Mouse (Mus musculus) stomach, embryonic 15.5 days (tissue): ENCODE measurements at regions not wholly inside any gene's neighbourhood (a gene's known extent, or its start where the extent isn't known, plus 50 kb on each side); places are given as distances from the start of the nearest gene placed in this dataset.
"Not testable (repeated sequence)": the region's sequence is repeated elsewhere in the genome, so short reads cannot be mapped to it uniquely, and the experiment has no call there.

ENCODE experiments used
- ATAC-seq: fragments of 200-750 bp; cut with Nextera tagmentation; 2 replicates; pipeline ENCODE4 v1.8.0; 2017; ENCODE audit warnings: low read depth, moderate number of reproducible peaks, moderate TSS enrichment; ENCODE audit not compliant: insufficient read depth, low FRiP score
- H3K27ac ChIP-seq: fragments of 300-500 bp; sonication (generic); 2 replicates; pipeline ENCODE4 v1.5.1; 2015; ENCODE audit warnings: mild to moderate bottlenecking, inconsistent platforms
- H3K27me3 ChIP-seq: fragments of 300-500 bp; sonication (generic); replicated peaks from 2 replicates; pipeline ENCODE4 v1.6.1; 2015; ENCODE audit warnings: inconsistent platforms
- H3K36me3 ChIP-seq: fragments of 300-500 bp; sonication (generic); 2 replicates; pipeline ENCODE4 v1.6.1; 2015; ENCODE audit warnings: inconsistent platforms
- H3K4me1 ChIP-seq: fragments of 300-500 bp; sonication (generic); 2 replicates; pipeline ENCODE4 v1.6.1; 2015; ENCODE audit warnings: inconsistent platforms
- H3K4me2 ChIP-seq: fragments of 300-500 bp; sonication (generic); 2 replicates; pipeline ENCODE4 v1.6.1; 2015; ENCODE audit warnings: mild to moderate bottlenecking, inconsistent platforms
- H3K4me3 ChIP-seq: fragments of 300-500 bp; sonication (generic); replicated peaks from 2 replicates; pipeline ENCODE4 v1.5.1; 2015; ENCODE audit warnings: inconsistent platforms
- H3K9ac ChIP-seq: fragments of 300-500 bp; sonication (generic); 2 replicates; pipeline ENCODE4 v1.6.1; 2015; ENCODE audit warnings: inconsistent platforms
- H3K9me3 ChIP-seq: fragments of 300-500 bp; sonication (generic); 2 replicates; pipeline ENCODE4 v1.6.1; 2016; ENCODE audit warnings: inconsistent platforms
- whole genome bisulfite sequencing: fragments of 180-500 bp; shearing (Covaris S2); methylation state at CpG from one replicate; pipeline ENCODE4 v1.1.7; 2015; 5-methylcytosine and 5-hydroxymethylcytosine counted together

DNA sequence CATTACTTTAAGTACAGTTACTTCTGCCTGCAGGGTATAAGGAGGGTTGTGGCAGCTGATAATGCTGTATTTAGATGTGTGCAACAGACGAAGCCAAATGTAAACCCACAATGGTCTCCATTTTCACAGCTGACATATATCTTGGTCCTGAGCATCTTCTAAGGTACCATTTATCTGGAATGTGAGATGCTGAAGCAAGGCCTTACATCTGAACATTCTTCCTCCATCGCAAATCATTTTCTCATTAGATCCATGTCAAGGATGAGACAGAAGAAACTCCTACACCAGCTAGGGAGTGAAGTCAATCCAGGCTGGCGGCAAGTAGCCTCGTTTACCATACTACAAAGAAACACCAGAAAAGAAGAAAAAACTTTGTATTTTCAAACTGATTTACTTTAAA, 228.4 kb upstream of the Hand2 start:
- Histone ChIP-seq H3K4me1 (no peaks in the 10 kb centered on the region), H3K9me3 (no peaks in the 10 kb centered on the region), H3K4me2 (no peak overlapping the region), H3K9ac (no peak overlapping the region), H3K27ac (no peak overlapping the region), H3K27me3 (no peaks in the 10 kb centered on the region), H3K36me3 (no peaks in the 10 kb centered on the region), H3K4me3 (no peak overlapping the region)
- 80% methylated on average over 4 of the region's 4 CpGs for WGBS
- no peak for ATAC-seq

DNA sequence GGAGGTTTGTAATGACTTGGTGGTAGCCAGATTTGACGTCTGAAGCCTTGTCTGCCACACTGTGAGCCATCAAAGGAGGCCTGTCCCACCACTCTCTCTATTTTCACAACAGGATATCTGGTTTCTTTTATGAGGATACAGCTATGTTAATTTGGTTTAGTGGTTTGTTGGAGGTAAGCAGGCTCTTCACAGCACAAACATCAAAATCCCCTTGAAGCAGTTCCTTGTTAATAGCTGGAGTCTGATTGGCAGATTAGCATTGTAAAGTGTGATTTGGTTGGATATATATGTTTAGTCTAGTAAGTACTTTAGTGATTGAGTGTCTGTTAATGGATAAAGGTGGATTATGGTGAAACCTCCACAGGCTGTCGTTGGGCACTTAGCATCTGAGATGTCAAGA, 225.6 kb upstream of the Hand2 start:
- H3K27me3 ChIP-seq, result no peaks in the 10 kb centered on the region
- H3K27ac ChIP-seq, result no peak overlapping the region
- H3K4me3 ChIP-seq, result no peak overlapping the region
- H3K9ac ChIP-seq, result no peak overlapping the region
- 48% methylated on average over 2 of the region's 2 CpGs for WGBS
- no peaks in the 10 kb centered on the region for H3K36me3 ChIP-seq
- no peak overlapping the region for H3K4me2 ChIP-seq
- no peaks in the 10 kb centered on the region for H3K9me3 ChIP-seq
- no peaks in the 10 kb centered on the region for H3K4me1 ChIP-seq
- ATAC-seq, result no peak

GRCm38 (mm10) chr8:57110765-57111402, 209.9 kb upstream of the Hand2 start:
- H3K36me3 ChIP-seq, H3K9ac ChIP-seq, H3K27me3 ChIP-seq, H3K27ac ChIP-seq, H3K4me3 ChIP-seq, H3K4me1 ChIP-seq, H3K9me3 ChIP-seq, H3K4me2 ChIP-seq: not testable (repeated sequence)
- ATAC-seq, result peak; percentile 47; the same call in 1 of the 2 replicates
- WGBS, result 37% methylated on average over 4 of the region's 6 CpGs

- Histone ChIP-seq H3K27ac (no peak overlapping the region), H3K27me3 (no peaks in the 10 kb centered on the region), H3K4me1 (no peaks in the 10 kb centered on the region), H3K4me2 (no peak overlapping the region), H3K9ac (no peak overlapping the region), H3K9me3 (no peaks in the 10 kb centered on the region), H3K4me3 (no peak overlapping the region), H3K36me3 (no peaks in the 10 kb centered on the region)
- ATAC-seq, result no peak
- WGBS, result 38% methylated on average over 2 of the region's 2 CpGs
Observed at GRCm38 (mm10) chr8:57111403-57111771, 209.4 kb upstream of the Hand2 start.

- H3K4me1 ChIP-seq, result no peaks in the 10 kb centered on the region
- no peaks in the 10 kb centered on the region for H3K27me3 ChIP-seq
- 26% methylated on average over 2 of the region's 2 CpGs for WGBS
- H3K9ac ChIP-seq, result no peak overlapping the region
- peak; percentile 65; the same call in 1 of the 2 replicates for ATAC-seq
- H3K4me2 ChIP-seq, result no peak overlapping the region
- H3K36me3 ChIP-seq, result no peaks in the 10 kb centered on the region
- H3K27ac ChIP-seq, result 0 out of 2 replicates have a peak overlapping the region, but pooled peaks have one; percentile 51
- no peaks in the 10 kb centered on the region for H3K9me3 ChIP-seq
- H3K4me3 ChIP-seq, result no peak overlapping the region
Observed at GRCm38 (mm10) chr8:57113915-57114314, 206.9 kb upstream of the Hand2 start.

DNA sequence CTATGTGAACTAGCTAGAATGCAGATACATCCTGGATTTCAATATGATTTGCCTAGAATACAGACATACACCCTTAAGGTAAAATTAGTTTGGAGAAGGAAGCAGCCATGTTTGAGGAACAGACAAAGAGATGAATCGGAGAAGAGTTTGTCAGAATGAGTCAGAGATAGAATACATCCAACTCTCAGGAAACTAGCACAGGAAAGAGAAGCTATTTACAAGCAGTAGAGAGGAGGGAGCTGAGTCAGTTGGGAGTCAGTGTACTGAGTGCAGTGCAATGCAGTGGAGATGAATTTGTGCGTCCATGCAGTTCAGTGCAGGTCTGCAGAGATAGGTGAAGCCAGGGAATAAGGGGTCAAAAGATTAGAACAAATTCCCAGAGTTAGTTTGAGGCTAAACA, 205.5 kb upstream of the Hand2 start:
- 98% methylated on average over 2 of the region's 2 CpGs for WGBS
- Histone ChIP-seq H3K9ac (no peak overlapping the region), H3K4me2 (no peak overlapping the region), H3K4me3 (no peak overlapping the region), H3K9me3 (no peaks in the 10 kb centered on the region), H3K36me3 (no peaks in the 10 kb centered on the region), H3K27ac (no peak overlapping the region), H3K4me1 (no peaks in the 10 kb centered on the region), H3K27me3 (no peaks in the 10 kb centered on the region)
- no peak for ATAC-seq

DNA sequence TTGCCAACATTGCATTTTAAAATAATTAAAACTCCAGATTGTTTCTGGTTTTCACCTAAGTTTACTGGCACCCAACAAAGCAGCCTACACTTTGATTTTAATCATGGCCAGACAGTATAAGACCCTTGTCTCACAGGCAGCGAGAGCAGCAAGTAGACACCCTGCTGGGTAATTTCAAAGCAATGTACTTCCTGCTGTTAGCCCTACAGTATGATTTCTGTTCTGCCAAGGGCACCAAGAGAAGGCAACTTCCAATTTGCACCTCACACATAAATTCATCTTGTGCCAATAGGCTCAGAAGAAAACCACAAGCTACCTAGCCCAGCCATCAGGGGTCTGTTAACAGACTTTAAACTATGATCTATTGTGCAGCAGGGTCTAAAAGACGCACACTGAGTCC, 186.7 kb upstream of the Hand2 start:
- no peak overlapping the region for H3K9ac ChIP-seq
- ATAC-seq, result no peak
- H3K27ac ChIP-seq, result no peak overlapping the region
- H3K4me2 ChIP-seq, result no peak overlapping the region
- no peaks in the 10 kb centered on the region for H3K36me3 ChIP-seq
- no peaks in the 10 kb centered on the region for H3K27me3 ChIP-seq
- no peaks in the 10 kb centered on the region for H3K9me3 ChIP-seq
- WGBS, result 54% methylated on average over 2 of the region's 2 CpGs
- no peak overlapping the region for H3K4me3 ChIP-seq
- no peaks in the 10 kb centered on the region for H3K4me1 ChIP-seq

- ATAC-seq, result no peak
- H3K27me3 ChIP-seq, result no peaks in the 10 kb centered on the region
- no peaks in the 10 kb centered on the region for H3K36me3 ChIP-seq
- H3K9me3 ChIP-seq, result no peaks in the 10 kb centered on the region
- no peaks in the 10 kb centered on the region for H3K4me1 ChIP-seq
- 90% methylated on average over 5 of the region's 5 CpGs for WGBS
- no peak overlapping the region for H3K4me2 ChIP-seq
- H3K4me3 ChIP-seq, result no peak overlapping the region
- H3K27ac ChIP-seq, result no peak overlapping the region
- no peak overlapping the region for H3K9ac ChIP-seq
Observed at GRCm38 (mm10) chr8:57134726-57135125, 186.1 kb upstream of the Hand2 start.

DNA sequence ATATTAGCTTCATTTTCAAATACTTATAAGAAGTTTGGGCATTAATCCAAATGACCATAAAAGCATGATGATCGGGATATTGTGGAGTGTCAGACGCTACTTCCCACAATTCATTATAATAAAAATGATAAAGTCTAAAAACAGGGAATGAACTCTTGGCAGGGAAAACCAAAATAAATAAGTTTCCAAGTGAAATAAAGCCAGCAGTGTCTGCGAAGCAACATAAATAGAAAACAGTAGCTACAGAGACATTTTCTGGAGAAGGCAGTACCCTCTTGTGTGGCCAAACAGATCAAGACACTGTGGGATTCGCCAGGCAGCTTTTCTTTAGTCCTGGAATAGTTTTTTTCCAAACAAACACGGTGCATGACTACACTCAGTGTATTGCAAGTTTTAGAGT, 172.7 kb upstream of the Hand2 start:
- Histone ChIP-seq H3K4me1 (no peaks in the 10 kb centered on the region), H3K27ac (no peak overlapping the region), H3K9me3 (no peaks in the 10 kb centered on the region), H3K4me3 (no peak overlapping the region), H3K4me2 (no peak overlapping the region), H3K27me3 (no peaks in the 10 kb centered on the region), H3K9ac (no peak overlapping the region), H3K36me3 (no peaks in the 10 kb centered on the region)
- ATAC-seq, result no peak
- WGBS, result 56% methylated on average over 5 of the region's 5 CpGs

- Histone ChIP-seq H3K27me3 (no peaks in the 10 kb centered on the region), H3K4me2 (no peak overlapping the region), H3K36me3 (no peaks in the 10 kb centered on the region), H3K27ac (no peak overlapping the region), H3K9me3 (no peaks in the 10 kb centered on the region), H3K4me1 (no peaks in the 10 kb centered on the region), H3K9ac (no peak overlapping the region), H3K4me3 (no peak overlapping the region)
- no peak for ATAC-seq
- WGBS, result 69% methylated on average over 2 of the region's 2 CpGs
Observed at GRCm38 (mm10) chr8:57191153-57191552, 129.6 kb upstream of the Hand2 start.

DNA sequence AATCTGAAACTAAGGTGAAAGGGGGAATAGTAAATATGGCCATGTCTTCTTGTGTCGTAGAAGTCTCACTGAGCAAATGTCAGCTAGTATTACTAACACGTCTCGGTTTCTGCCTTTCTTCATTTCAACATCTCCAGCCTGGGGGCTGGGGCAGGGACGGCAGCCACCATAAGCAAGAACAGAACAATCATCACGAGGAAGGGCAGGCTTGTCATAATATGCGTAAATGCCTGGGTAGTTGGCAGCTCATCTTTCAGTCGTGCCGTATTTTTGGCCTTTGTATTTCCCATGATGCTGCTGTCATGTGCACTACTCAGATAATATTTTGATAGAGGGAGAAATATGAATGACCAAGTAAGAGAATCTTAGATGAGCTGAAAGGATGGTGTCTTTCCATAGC, 120.5 kb upstream of the Hand2 start:
- H3K4me3 ChIP-seq, result no peak overlapping the region
- no peaks in the 10 kb centered on the region for H3K27me3 ChIP-seq
- H3K27ac ChIP-seq, result no peak overlapping the region
- ATAC-seq, result no peak
- H3K4me1 ChIP-seq, result no peaks in the 10 kb centered on the region
- no peaks in the 10 kb centered on the region for H3K36me3 ChIP-seq
- H3K9me3 ChIP-seq, result no peaks in the 10 kb centered on the region
- no peak overlapping the region for H3K9ac ChIP-seq
- H3K4me2 ChIP-seq, result no peak overlapping the region
- WGBS, result 88% methylated on average over 8 of the region's 8 CpGs

DNA sequence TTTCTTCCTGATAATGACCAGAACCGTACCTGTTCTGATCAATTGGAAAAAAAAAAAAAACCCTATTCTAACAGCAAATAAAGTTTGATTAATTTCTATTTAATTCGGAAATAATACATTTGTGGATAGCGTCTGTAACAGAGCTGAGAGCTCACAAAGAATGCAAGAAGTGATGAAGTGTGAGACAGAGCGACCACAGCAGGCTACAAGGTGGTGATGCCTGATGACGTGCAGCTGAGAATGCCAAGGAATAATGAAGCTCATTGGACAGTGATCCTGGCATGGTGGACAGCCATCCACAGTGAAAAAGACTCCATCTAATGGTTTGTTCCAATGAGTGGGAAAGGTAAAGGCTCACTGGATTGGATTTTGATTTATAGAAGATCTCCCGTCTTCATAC, 111.2 kb upstream of the Hand2 start:
- Histone ChIP-seq H3K27ac (no peak overlapping the region), H3K4me3 (no peak overlapping the region), H3K9ac (no peak overlapping the region), H3K4me1 (no peaks in the 10 kb centered on the region), H3K4me2 (no peak overlapping the region), H3K27me3 (no peaks in the 10 kb centered on the region), H3K9me3 (no peaks in the 10 kb centered on the region), H3K36me3 (no peaks in the 10 kb centered on the region)
- no peak for ATAC-seq
- 83% methylated on average over 6 of the region's 6 CpGs for WGBS

- Histone ChIP-seq H3K36me3 (no peaks in the 10 kb centered on the region), H3K9ac (no peak overlapping the region), H3K27me3 (no peaks in the 10 kb centered on the region), H3K27ac (peak overlapping the region; percentile 6; the same call in 1 of the 2 replicates), H3K4me1 (no peaks in the 10 kb centered on the region), H3K4me3 (no peak overlapping the region), H3K4me2 (peak overlapping the region; percentile 42; the same call in 1 of the 2 replicates), H3K9me3 (no peaks in the 10 kb centered on the region)
- 46% methylated on average over 5 of the region's 5 CpGs for WGBS
- no peak for ATAC-seq
Observed at GRCm38 (mm10) chr8:57213066-57213465, 107.7 kb upstream of the Hand2 start.
